Mouse (Mus musculus) megakaryocyte, adult 5-6 weeks (primary cell): ENCODE measurements around the gene Sparcl1. TPM values are rescaled to one million over a fixed set of nuclear protein-coding genes. Genes with fewer than 3 reads are reported as not detected.

Experiments
- ATAC-seq: 2 replicates; pipeline ENCODE4 v1.8.0; 2016; ENCODE audit warnings: mild to moderate bottlenecking, inconsistent platforms; ENCODE audit not compliant: poor library complexity, severe bottlenecking
- total RNA-seq, 2 experiments: library from RNA; stranded (forward) in 1 of 2; stranded (reverse) in 1 of 2; fragments of 153-499, 151-499 nt in 1 of 2; fragments of 221-1000, 200-1000 nt in 1 of 2; gene quantifications; 2 replicates each; pipeline versions ENCODE4 v1.2.3 to v1.2.4; 2015 to 2017

Gene Sparcl1
- total RNA-seq, 2 experiments from 2014 or later, result not detected

DNA sequence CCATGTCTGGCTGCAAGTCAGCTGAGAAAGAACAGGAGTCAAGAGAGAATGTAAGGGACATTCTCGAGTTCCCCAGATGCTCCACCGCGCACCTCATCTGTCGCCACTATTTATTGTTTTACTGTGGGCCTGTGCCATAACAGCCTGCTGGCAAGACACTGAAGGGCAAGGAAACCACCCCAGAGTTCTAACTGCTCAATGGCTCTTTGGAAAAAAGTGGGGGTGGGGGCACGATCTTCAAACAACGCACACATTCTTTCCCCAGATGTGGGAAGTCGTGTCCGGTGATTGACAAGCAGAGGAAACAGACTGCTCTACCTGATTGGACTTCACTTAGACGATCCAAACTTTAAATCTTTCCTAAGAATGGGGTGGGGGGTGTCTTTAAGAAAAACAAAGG, 1.5 kb downstream of the Sparcl1 start:
- no peak for ATAC-seq

DNA sequence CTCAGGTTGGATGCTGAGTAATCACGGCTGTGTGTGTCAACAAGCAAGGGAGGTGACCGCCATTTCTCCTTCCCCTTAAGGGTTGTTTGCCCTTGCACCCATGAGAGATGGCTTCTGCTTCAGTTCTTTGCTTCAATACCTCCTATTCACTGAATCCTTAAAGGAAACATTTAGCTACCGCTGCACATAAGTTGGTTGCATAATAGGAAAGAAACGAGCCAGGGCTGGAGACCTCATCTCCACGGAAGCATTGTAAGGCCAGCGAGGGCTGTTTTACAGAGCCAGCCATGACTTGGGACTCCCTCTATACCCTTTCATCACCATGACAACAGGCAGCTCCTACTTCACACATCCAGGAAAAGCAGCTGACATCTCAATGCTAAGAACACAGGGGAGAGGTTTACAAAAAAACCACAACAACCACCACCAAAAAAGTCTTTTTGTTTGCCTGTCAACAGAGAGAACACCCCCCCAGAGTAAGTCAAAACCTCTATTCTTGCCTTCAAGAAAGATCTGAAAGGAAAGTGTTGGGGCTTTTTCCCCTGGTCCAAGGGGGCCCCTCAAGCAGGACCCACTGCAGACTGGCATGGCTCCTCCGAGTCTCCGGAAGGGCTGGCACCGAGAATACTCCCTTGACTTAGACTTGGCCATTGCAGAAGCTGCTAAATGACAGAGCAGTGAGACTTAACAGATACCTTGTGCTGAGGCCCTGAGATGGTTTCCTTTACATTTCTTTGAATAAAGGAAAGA, 3.2 kb downstream of the Sparcl1 start:
- no peak for ATAC-seq

DNA sequence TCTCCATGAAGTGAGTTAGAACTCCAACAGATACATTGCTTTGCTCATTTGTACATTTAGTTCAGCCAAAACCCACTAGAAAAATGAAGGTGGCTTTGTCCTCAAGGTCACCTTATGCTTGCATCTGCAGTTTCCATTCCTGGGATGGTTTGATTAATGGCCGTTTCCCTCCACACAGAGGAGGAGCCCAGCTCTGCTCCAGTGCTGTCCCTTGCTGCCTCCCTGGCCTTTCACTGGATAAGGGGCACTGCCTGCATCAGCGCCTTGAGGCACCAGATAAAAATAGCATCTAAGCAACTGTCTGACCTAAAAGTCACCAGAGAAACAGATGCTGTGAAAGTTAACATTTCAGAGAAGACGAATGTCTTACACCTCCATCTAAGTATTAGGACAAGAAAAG, 4.0 kb downstream of the Sparcl1 start:
- ATAC-seq, result no peak

DNA sequence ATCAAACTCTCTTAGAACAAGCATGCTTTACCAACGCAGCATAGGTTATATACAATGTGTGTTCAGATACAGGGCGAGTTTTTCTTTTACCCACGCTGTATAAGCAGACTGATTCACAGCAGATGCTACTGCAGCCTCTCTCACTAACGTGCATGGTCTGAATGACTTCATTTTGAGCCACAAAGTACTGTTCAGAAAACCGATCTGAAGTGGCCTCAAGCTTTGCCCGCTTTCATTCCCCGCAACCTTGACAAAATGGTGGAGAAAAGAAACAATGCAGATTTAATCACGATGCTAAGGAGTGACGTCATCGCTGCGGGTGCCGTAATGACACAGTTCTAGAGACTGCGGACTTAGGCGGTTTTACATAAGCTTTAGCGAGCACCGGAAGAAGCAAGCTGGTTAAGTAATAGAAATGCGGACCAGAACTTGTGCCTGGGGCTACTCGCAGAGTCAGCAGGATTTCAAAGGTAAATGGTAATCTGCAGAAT, 4.6 kb downstream of the Sparcl1 start:
- ATAC-seq, result no peak

DNA sequence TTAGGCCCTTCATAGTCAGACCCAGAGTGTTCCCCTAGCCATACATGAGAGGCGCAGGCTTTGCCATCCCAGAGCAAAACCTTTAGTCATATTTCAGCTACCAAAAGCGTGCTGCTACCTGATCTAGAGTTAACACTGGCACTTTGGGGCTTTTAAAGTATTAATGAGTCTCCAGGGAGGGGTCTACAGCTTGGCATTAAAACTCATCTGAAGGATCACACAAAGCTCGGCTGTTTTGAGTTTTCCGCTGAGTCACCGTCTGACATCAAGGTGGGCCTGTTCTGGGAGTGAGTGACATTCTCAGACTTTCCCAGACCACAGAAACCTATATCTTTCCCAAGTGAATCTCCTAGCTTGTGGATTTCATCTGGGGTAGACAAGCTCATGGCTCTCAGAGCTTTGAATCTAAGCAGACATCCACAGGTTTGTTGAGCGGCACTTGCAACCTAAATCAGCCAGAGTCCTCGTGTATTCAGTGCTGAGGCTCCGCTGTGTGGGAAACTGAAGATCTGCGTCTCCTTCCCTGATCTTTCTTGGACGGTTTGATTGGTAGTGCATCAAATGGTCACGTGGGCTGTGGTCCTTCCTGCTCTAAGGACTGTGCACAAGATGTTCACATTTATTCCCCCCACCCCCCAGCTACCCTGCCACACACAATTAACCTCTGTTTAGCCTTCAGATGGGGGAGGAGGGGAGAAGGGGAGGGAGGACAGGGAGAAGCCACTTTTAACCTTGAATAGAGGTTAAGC, 5.2 kb downstream of the Sparcl1 start:
- ATAC-seq, result no peak

DNA sequence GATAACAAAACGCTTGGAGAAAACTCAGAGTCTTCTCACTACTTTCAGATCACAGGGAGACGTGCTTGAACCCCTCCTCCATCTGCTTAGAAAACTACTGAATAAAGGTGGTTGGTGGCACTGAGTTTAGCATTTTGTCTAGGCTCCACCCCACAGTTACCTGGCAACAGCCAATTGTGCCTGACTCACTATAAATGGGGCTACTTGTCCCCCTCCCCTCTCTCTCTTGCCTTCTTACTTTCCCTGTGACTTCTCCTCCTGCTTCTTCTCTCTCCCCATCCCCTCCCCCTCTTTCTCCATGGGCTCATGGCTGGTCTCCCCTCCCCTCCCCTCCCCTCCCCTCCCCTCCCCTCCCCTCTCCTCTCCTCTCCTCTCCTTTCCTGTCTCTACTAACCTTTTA, 9.4 kb downstream of the Sparcl1 start:
- no peak for ATAC-seq

DNA sequence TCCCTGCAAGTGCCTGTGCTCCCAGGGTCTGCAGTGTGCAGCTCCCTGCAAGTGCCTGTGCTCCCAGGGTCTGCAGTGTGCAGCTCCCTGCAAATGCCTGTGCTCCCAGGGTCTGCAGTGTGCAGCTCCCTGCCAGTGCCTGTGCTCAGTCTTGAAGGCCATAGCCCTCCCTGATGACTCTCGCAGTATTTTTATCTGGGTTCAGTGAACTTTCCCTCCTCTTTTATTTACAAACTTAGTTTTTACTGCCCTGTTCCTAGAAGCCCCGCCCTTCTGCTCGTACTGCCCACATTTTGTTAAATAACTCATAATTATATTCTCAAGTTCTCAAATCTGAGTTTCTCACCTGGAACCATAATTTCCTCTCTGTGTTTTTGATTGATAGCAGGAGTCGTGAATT, 10.4 kb downstream of the Sparcl1 start:
- no peak for ATAC-seq

DNA sequence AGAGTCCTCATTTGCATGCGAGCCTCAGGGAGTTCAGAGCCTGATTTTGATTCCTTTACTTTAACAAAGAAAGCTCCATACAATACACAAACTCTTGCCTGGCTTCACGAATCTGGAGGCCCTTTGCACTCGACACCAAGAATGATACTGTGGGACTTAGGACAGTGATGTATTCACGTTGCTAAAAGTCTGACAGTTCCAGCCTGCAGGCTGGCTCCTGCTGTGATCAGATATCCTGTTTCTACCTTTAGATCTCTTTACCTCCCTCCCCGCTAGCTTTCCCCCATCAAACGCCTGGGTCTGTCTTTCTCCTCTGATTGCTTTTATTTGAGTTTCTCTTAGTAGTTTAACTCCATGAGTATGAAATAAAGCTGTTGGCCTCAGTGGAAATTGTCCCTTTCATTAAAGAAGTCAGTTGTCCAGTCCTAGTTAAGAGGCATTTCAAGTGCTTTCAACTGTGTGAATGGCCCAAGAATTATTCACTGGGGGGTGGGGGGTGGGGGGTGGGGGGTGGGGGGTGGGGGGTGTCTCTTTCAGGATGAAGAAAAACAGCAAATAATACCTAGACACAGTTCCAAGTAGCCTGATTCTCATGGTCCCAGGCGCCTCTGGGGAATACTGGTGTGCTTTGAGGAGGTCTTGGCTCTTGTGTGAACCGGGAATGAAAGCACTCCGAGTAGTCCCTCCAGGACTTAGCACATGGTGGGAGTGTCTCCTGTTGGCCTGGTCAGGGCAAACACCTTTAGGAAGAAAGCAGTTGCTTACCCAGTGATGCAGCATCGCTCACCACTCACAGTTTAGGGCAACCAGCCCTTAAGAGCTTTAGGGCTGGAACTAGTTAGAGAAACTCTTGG, 11.6 kb downstream of the Sparcl1 start:
- ATAC-seq, result no peak

DNA sequence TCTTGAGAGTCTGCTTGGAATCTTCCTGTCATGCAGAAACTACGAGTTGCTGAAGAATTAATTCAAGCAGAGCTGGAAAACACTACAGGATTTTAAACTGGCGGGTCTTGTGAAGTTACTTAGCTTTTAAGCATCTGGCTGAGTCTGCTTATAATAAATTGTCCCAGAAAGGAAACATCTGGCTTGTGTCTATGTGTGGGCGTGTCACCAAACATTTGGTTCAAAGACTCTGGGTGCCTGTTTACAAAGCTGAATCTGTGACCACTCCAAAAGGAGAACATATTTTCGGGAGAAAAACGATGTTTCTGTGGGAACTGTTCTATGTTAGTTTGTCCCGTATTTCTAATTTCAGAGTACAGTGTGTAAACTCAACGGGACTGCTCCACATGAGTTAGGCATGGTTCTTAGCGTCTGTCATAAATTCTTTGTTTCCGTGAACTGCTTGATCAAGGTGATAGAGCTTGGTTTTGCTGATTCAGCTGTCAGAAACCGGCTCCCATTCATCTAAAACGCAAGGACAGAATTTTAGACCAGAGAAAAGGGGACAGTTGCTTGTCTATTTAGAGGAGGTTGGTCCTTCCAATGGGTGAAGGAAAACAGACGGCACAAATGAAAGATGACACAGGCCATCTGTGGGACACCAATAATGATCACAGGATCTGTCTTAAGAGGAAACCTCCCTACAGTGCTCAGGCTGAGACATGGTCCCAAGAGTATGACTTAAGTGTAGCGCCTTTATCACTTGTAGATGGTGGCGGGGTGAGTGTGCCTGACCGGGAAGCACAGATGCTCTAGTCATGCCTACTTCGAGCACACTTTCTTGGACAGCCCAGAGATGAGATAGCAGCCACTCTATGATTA, 17.2 kb downstream of the Sparcl1 start:
- ATAC-seq, result no peak

DNA sequence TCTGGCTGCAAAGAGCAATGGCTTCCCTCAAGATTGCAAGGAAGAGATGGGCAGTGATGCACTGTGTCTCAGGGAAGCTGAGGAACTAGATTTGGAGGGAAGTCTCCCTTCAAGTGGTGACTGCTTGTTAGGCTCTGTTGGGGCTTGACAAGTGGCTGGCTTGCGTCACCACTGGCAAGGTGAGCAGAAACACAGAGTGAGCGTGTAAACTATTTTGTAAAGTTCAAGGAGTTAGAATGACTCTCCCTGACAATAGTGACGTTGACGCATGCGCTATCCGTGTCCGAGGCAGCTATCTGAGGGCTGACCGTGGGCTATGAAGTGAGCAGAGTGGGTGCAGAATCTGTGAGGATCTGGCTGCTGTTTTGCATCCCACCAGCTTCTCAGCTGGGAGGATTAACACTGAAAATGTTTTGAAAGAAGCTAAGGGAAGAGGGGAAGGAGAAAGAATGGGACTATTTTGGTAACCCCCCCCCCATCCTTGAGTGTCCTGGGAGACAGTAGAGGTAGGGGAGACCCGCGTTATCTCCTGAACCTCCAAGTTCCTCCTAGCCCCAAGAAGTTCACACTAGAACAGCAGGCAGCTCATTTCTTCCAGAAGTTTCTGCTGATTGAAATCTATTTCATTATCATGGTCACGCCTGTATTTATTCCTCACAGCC, 18.0 kb downstream of the Sparcl1 start:
- no peak for ATAC-seq

DNA sequence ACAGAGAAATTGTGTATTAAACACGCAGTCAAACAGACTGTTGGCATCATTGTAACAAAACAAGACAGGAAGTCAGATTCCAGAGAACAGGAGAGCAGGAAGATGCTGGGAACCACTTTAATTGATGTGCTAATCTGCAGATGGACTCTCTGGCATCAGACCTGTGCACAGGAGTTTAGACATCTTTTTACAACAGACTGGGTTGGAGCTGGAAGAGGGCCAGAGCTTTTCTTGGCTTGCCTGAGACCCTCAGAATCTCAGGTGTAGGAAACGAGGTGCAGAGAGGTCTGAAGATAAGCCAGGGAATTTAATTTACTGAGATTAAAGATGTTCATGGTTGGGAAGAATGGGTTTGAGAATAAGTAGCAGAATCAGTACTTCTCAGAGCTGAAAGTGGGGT, 23.8 kb downstream of the Sparcl1 start:
- ATAC-seq, result no peak

DNA sequence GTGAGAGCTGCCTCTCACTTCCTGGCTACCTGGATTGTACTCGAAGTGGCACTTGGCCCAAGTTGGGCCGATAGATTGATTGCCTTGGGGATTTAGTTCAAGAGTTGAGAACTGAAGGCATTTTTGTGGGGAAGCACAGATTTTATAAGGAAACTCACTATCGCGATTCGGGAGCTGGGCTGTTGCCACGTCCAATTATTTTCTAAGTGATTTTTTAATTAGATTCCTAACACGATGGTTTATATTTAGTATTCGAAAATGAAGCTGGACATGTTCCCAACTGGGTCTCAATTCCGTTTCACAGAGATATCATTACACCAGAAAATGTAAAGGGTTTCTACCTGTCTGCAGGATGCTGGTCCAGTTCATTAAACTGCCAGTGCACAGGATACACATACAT, 28.2 kb downstream of the Sparcl1 start:
- ATAC-seq, result no peak

DNA sequence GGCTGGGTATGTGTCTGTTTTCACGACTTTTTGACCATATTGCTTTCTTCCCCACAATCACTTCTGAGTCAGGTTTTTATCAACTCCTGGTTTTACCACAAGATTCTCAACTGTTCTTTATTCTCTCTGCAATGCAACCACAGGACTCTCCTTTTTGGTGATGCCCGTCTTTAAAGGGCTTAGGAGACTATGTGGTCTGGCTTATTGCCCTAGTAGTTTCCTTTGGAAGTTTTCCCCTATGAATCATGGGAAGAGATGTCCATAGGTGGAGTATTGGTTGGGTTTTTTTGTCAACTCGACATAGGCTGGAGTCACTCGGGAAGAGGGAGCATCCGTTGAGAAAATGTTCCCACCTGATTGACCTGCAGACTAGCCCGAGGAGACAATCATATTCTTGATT, 32.8 kb downstream of the Sparcl1 start:
- no peak for ATAC-seq

DNA sequence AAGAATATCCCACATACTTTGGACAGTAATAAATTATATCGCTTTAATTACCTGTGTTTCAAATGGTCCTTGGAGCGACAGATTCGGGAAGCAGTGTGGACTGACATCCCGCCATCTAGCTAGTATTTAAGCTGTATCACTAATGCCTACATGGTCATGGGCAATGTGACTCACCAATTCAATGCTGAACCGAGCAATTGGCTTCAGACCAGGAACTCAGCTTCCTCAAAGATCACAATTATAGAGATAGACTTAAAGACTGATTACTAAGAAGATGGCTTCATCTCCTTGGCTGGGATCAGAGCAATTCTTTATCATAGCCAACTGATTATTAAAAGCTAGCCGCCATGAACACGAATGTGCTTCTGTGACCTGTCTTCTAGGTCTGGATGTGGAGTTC, 36.0 kb downstream of the Sparcl1 start, which contains the start of gene Gm17660:
Gene Gm17660 (minus strand): TSS at position 101 of the 400 bp plus-strand sequence.
- ATAC-seq, result no peak

DNA sequence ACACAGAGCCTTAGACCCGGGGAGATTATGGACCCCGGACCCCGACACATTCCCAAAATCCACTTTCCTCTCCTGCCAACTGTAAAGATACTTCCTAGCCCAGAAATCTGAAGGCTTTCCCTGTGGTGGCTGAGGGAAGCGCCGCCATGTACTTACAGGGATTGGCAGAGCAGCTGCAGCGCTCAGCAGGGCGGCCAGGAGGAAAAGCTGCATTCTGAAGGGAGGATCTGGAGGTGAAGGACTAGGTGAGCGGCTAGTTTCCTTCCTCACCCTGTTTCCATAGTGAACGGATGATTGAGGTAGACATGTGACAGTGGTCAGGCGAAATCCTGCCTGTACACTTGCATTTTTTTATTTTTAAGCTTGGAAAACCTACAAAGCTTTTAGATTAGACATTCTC, 37.2 kb downstream of the Sparcl1 start:
- no peak for ATAC-seq

DNA sequence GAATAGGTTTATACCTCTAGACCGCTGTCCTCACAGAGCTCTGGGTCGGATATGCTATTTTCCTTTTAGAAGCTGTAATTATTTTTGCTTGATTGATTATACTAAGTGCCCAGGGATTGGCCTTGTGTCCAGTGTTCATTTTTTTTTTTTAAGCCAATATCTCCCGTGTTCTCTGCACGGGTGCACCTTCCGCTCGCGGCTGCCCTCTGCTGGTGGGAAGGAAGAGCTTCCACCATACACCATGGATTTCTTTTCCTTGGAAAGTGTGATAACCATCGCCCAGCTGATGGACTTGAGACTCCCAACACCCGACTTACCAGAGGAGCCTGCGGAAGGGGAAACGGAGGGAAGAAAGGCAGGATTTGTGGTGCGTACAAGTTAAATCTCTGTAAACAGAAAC, 39.1 kb downstream of the Sparcl1 start:
- peak; percentile 90 for ATAC-seq

DNA sequence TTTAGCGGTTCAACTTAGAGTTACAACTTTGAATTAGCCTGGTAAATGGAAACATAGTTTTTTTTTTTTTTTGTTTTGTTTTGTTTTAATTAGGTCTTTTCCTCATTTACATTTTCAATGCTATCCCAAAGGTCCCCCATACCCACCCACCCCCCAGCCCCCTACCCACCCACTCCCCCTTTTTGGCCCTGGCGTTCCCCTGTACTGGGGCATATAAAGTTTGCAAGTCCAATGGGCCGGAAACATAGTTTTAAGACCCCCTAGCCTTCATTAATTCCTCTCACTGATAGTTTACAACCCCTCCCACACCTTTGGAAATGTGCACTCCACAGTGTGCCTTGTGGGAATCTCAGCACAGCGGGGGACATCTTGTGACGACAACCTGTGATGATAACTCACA, 39.9 kb downstream of the Sparcl1 start:
- ATAC-seq, result no peak

DNA sequence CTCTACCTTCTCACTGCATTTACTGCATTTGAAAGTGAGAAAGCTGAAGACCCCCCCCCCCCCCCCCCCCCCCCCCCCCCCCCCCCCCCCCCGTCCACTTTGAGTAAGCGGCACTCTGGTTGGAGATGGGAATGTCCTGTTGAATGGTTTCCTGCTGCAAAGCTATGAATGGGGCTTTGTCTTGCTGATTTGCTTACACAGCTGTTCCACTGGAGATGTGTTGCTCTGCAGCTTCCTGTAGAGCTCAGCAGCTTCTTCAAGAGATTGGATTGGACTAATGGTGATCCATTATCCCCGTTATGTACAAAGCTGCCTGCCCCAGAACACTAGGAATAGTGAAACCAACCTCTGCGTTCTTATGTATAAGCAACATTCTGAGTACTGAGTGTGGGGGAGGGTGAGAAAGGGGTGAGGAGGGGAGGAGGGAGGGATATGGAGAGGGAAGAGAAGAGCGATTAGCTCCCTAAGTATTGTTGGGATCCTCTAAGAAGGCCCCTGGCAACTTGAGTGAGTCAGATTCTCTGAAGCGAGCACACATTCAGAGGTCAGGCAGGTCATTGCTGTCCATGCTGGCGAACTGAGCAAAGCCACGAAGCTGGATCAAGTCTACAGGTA, 41.2 kb downstream of the Sparcl1 start:
- no peak for ATAC-seq

DNA sequence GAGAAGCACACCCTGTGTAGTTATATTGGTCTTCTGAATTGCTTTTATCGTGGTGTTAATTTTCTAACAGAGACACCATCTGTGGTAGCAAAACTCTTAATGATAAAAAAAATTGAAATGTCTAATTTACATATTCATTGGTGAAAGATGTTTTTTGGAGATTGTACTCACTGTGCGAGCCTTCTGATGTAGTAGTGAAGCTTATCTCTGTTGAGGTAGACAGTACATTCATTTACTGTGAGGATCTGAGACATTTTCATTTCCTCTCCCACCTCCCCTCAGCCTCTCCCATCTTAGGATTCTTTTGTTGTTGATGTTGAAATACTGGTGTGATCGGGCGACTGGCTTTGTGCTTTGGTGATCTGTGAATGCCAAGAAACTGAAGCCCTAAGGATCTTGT, 42.5 kb downstream of the Sparcl1 start:
- ATAC-seq, result no peak
